Mouse (Mus musculus) MEL (cell line): ENCODE data around the gene H2-Ke6. TPM values are rescaled to one million over a fixed set of nuclear protein-coding genes. Genes with fewer than 3 reads are reported as not detected.

Experiments used
- DNase-seq: peaks from one replicate; pipeline ENCODE4 v3.0.0; 2011; ENCODE audit warnings: low read depth, low spot score
- H3K27ac ChIP-seq: 2 replicates; pipeline ENCODE4 v1.5.1; 2012; ENCODE audit warnings: low read depth, mild to moderate bottlenecking, control low read depth, low read length, moderate library complexity; ENCODE audit not compliant: control insufficient read depth
- H3K27me3 ChIP-seq, 2 experiments: fragments of 150-350 bp in 1 of 2; sonication (generic) in 1 of 2; 2 replicates each; pipeline ENCODE4 v1.6.1; 2012; ENCODE audit warnings: low read length in 2 of 2, mild to moderate bottlenecking in 2 of 2, improper control_type of control experiment in 1 of 2, moderate library complexity in 1 of 2; ENCODE audit not compliant: insufficient read depth in 2 of 2, control insufficient read depth in 1 of 2
- H3K36me3 ChIP-seq, 2 experiments: 2 replicates each; pipeline ENCODE4 v1.6.1; 2012 to 2014; ENCODE audit warnings: low read length in 2 of 2, improper control_type of control experiment in 1 of 2, inconsistent platforms in 1 of 2, mild to moderate bottlenecking in 1 of 2; ENCODE audit not compliant: insufficient read depth in 2 of 2, control insufficient read depth in 1 of 2
- H3K4me1 ChIP-seq, 2 experiments: fragments of 150-350 bp in 1 of 2; sonication (generic) in 1 of 2; 2 replicates each; pipeline ENCODE4 v1.6.1; 2012; ENCODE audit warnings: low read length in 2 of 2, improper control_type of control experiment in 1 of 2, mild to moderate bottlenecking in 1 of 2; ENCODE audit not compliant: insufficient read depth in 2 of 2, control insufficient read depth in 1 of 2
- H3K4me3 ChIP-seq, 2 experiments: fragments of 150-350 bp in 1 of 2; sonication (generic) in 1 of 2; 2 replicates each; pipeline ENCODE4 v1.5.1; 2012; ENCODE audit warnings: low read depth in 2 of 2, low read length in 2 of 2, mild to moderate bottlenecking in 2 of 2, moderate library complexity in 2 of 2, control low read depth in 1 of 2, improper control_type of control experiment in 1 of 2; ENCODE audit not compliant: control insufficient read depth in 1 of 2, insufficient read depth in 1 of 2
- H3K79me2 ChIP-seq: 2 replicates; pipeline ENCODE4 v1.6.1; 2012; ENCODE audit warnings: mild to moderate bottlenecking, low read length, moderate library complexity; ENCODE audit not compliant: control insufficient read depth, poor library complexity, insufficient read depth
- H3K9ac ChIP-seq: 2 replicates; pipeline ENCODE4 v1.6.1; 2012; ENCODE audit warnings: low read depth, mild to moderate bottlenecking, control low read depth, low read length, moderate library complexity; ENCODE audit not compliant: control insufficient read depth, poor library complexity, severe bottlenecking
- H3K9me3 ChIP-seq: fragments of 150-350 bp; sonication (generic); replicated peaks from 2 replicates; pipeline ENCODE4 v1.6.1; 2012; ENCODE audit warnings: mild to moderate bottlenecking, low read length, improper control_type of control experiment, moderate library complexity; ENCODE audit not compliant: insufficient read depth
- BHLHE40 ChIP-seq: IDR thresholded peaks from 2 replicates; pipeline ENCODE4 v1.6.1; 2012; ENCODE audit warnings: low read depth, mild to moderate bottlenecking, inconsistent platforms, low read length, improper control_type of control experiment, borderline replicate concordance
- ETS1 ChIP-seq: IDR thresholded peaks from 2 replicates; pipeline ENCODE4 v1.6.1; 2012; ENCODE audit warnings: low read depth, mild to moderate bottlenecking, inconsistent platforms, low read length, improper control_type of control experiment, moderate library complexity
- GABPA ChIP-seq: IDR thresholded peaks from 2 replicates; pipeline ENCODE4 v1.6.1; 2012; ENCODE audit warnings: low read depth, mild to moderate bottlenecking, inconsistent platforms, low read length, improper control_type of control experiment, moderate library complexity
- MAFK ChIP-seq: IDR thresholded peaks from 2 replicates; pipeline ENCODE4 v1.6.1; 2011; ENCODE audit warnings: low read depth, mild to moderate bottlenecking, low read length, improper control_type of control experiment, borderline replicate concordance
- MEF2A ChIP-seq: IDR thresholded peaks from 2 replicates; pipeline ENCODE4 v1.6.1; 2014; ENCODE audit warnings: low read depth, mild to moderate bottlenecking, inconsistent platforms, low read length, improper control_type of control experiment; ENCODE audit not compliant: poor library complexity, insufficient replicate concordance, severe bottlenecking; ENCODE audit errors: extremely low read depth
- MYC ChIP-seq: IDR thresholded peaks from 2 replicates; pipeline ENCODE4 v1.6.1; 2011; ENCODE audit warnings: low read depth, mild to moderate bottlenecking, low read length, improper control_type of control experiment, moderate library complexity
- POLR2AphosphoS5 ChIP-seq: IDR thresholded peaks from 2 replicates; pipeline ENCODE4 v1.6.1; 2012; ENCODE audit warnings: low read depth, borderline replicate concordance, mild to moderate bottlenecking, inconsistent platforms, low read length, moderate library complexity, mixed read lengths
- TCF12 ChIP-seq: IDR thresholded peaks from 2 replicates; pipeline ENCODE4 v1.6.1; 2014; ENCODE audit warnings: low read depth, mild to moderate bottlenecking, inconsistent platforms, low read length, improper control_type of control experiment, moderate library complexity
- UBTF ChIP-seq: IDR thresholded peaks from 2 replicates; pipeline ENCODE4 v1.6.1; 2012; ENCODE audit warnings: low read depth, mild to moderate bottlenecking, inconsistent platforms, low read length, improper control_type of control experiment, moderate library complexity, borderline replicate concordance; ENCODE audit not compliant: insufficient read depth
- USF2 ChIP-seq, 2 experiments: IDR thresholded peaks; 2 replicates each; pipeline ENCODE4 v1.6.1; 2011 to 2012; ENCODE audit warnings: improper control_type of control experiment in 2 of 2, low read length in 2 of 2, borderline replicate concordance in 1 of 2, inconsistent platforms in 1 of 2, low read depth in 1 of 2, mild to moderate bottlenecking in 1 of 2; ENCODE audit not compliant: insufficient read depth in 1 of 2
- polyA plus RNA-seq, 2 experiments: library from polyadenylated mRNA; stranded (reverse) in 1 of 2; unstranded in 1 of 2; fragments of >175 nt in 1 of 2; fragments of >200 nt in 1 of 2; gene quantifications; 2 replicates each; pipeline versions ENCODE4 v1.2.1 to v1.2.4; 2012; ENCODE audit warnings: low replicate concordance in 2 of 2, low read depth in 1 of 2; ENCODE audit not compliant: insufficient read length in 2 of 2, insufficient read depth in 1 of 2, missing spikeins in 1 of 2
- total RNA-seq: library from RNA; depleted of rRNA; stranded (reverse); fragments of 300-350 nt; gene quantifications from 2 replicates; pipeline ENCODE4 v1.2.3, GENCODE M21; 2012

The H2-Ke6 gene
- total and polyA plus RNA-seq, 3 experiments: 24.1 to 34.4 TPM; not detected in 1

- no peaks in the 10 kb centered on the region for H3K79me2 ChIP-seq
- no peaks in the 10 kb centered on the region for H3K9me3 ChIP-seq
- H3K4me1 ChIP-seq: peaks cover 0 to 7% of the 10 kb centered on the region in 2 experiments; a peak in 2 of 4 replicates
- no peaks in the 10 kb centered on the region for H3K27me3 ChIP-seq
- H3K4me3 ChIP-seq: no peak overlapping the region
- H3K36me3 ChIP-seq: no peaks in the 10 kb centered on the region; a peak in 1 of 4 replicates
- no peak overlapping the region for H3K9ac ChIP-seq
- no peak for TF ChIP-seq MAFK
- no peak for TF ChIP-seq USF2 (IDR thresholded peaks at IDR 0.05; ENCODE audit: borderline replicate concordance in 1 of 2, insufficient read depth in 1 of 2, low read depth in 1 of 2, low read length in 2 of 2)
- TF ChIP-seq MEF2A: no peak
- TF ChIP-seq POLR2AphosphoS5: no peak
- no peak for DNase-seq
- no peak overlapping the region for H3K27ac ChIP-seq
These were observed 18.1 kb upstream of the H2-Ke6 start for GRCm38 (mm10) chr17:34045941-34046340.

DNA sequence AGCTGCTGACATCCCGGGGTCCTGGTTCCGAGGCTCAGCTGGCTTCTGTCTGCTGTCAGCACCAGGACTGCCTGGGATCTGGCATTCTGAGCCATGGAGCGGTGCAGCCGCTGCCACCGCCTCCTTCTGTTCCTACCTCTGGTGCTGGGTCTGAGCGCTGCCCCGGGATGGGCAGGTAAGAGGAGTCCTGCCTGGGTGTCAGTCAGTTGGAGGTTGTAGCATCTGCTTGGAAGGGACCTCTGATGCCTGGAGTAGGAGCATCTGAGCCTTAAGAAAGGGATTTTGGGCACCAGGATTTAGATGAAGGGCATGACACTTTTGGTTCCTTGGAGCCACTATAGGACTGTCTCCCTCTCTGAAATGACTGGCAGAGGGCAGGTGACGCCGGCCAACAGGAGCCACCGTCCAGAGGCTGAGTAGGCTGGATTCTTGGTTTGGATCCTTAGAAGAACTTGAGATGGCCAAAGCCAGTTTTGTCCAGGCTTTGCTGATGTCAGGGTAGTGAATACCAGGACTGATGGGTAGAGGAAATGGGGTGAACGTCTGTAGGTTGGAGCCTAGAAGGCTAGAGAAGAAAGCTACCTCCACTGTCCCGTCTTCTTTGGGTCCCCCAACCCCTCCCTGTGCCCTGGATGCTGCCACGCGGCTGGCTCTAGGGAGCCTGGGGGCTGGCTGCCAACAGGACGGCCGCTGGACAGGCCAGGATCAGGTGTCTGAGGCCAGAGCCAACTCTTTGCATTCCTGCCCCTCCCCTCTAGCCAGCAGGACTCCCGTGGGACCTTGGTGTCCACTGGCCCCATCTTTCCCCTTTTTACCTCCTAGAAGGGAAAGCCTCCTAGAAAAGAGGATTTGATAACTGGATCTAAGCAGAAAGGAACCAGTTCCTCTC lies 11.9 kb upstream of the H2-Ke6 start:
- Histone ChIP-seq H3K27me3 (no peaks in the 10 kb centered on the region), H3K4me3 (no peak overlapping the region), H3K36me3 (no peaks in the 10 kb centered on the region; a peak in 1 of 4 replicates), H3K27ac (no peak overlapping the region), H3K9me3 (no peaks in the 10 kb centered on the region), H3K9ac (no peak overlapping the region), H3K4me1 (no peaks in the 10 kb centered on the region), H3K79me2 (no peaks in the 10 kb centered on the region)
- TF ChIP-seq BHLHE40 (no peak), TCF12 (no peak), GABPA (no peak), ETS1 (no peak), MYC (no peak), UBTF (no peak), MEF2A (no peak)
- DNase-seq: no peak
